Mouse (Mus musculus): ENCODE data around the gene Glycam1. TPM values are rescaled to one million over a fixed set of nuclear protein-coding genes. Genes with fewer than 3 reads are reported as not detected.
"Not testable (repeated sequence)": the region's sequence is repeated elsewhere in the genome, so short reads cannot be mapped to it uniquely, and the experiment has no call there.

Glycam1 gene
- polyA plus RNA-seq (2014; fragmentation: Nextera tagmentation; extraction: Ambion mirVana) = not detected in 2 replicates

DNA sequence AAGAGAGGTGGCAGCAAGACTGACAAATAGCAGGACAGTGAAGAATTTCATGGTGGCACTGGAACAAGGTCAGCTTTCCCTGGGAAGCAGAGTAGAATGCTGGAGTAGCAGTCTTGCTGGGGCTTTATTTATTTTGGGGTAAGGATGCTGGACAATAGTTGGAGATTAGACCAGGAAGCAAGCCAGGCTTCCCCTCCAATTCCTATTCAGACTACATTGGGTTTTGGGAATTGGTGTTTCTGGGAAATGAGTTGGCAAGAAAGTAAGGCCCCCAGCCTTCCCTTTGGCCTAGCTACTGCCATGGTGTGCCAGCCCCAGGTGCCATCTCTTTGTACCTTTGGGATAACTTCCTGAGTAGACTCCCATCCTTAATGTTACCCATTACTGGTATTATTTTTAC is at the start of gene Glycam1:
Gene Glycam1, minus strand, starts transcription at position 101 of the 400 bp plus-strand sequence.
- Histone ChIP-seq H3K4me1 (ENCODE audit: control insufficient read depth, insufficient read depth, low read length) (no peaks in the 10 kb centered on the region), H3K27me3 (ENCODE audit: control insufficient read depth, insufficient read depth, low read length) (no peaks in the 10 kb centered on the region), H3K4me3 (ENCODE audit: low read depth, low read length) (no peak within 1 kb of the TSS), H3K9ac (replicated peaks; ENCODE audit: low read depth, low read length) (no peak within 1 kb of the TSS), H3K27ac (ENCODE audit: low read length) (no peak within 1 kb of the TSS), H3K36me3 (ENCODE audit: control insufficient read depth, insufficient read depth, low read length) (no peaks in the 10 kb centered on the region), H3K4me2 (replicated peaks; ENCODE audit: low read depth, low read length) (no peak within 1 kb of the TSS), H3K9me3 (ENCODE audit: control insufficient read depth, low read depth, low read length) (no peaks in the 10 kb centered on the region)
- no peak for ATAC-seq (ENCODE audit: insufficient number of reproducible peaks, insufficient read depth, low FRiP score, low read depth)

DNA sequence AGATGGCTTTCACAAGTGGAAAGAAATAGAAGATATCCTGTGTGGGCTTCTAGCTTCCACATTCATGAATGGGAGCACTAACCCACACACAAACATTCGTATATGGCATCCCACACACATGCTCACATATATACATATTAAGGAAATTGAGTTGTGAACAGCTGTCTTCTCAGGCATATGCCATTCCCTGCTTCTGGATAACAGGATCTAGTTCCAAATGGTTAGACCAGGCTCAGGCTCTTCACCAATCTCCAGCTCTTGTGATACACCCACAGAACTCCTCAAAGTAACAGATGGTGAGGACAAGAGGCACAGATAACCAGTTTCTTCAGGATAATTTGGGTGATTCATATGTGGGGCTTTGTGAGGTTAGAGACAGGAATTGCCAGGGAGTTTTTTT is 39.6 kb upstream of the Glycam1 start:
- WGBS = 81% methylated on average over 1 of the region's 1 CpGs
- no peak overlapping the region for H3K4me2 ChIP-seq (replicated peaks; ENCODE audit: low read depth, low read length)

DNA sequence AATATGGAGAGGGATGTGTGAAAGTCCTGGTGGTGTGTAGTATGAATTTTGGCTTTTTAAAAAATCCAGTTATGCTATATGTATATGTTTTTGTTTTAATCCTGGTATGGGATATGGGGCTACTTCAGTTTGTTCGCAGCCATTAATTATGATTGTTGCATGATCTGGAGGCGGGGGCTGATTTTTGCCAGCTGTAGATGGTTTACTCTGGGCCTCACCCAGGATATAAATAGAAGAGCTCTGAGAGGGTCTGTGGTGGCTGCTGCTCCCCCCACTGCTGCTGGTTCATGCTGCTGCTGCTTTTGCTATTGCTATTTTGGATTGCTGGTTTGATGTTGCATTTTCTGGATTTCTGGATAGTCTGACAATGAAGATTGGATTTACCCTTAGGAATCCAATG is 25.9 kb upstream of the Glycam1 start:
- Histone ChIP-seq H3K36me3 (ENCODE audit: control insufficient read depth, insufficient read depth, low read length) (no peaks in the 10 kb centered on the region), H3K9me3 (ENCODE audit: control insufficient read depth, low read depth, low read length) (no peaks in the 10 kb centered on the region), H3K4me2 (replicated peaks; ENCODE audit: low read depth, low read length) (no peak overlapping the region), H3K4me1 (ENCODE audit: control insufficient read depth, insufficient read depth, low read length) (no peaks in the 10 kb centered on the region), H3K9ac (replicated peaks; ENCODE audit: low read depth, low read length) (no peak overlapping the region), H3K27ac (ENCODE audit: low read length) (no peak overlapping the region), H3K27me3 (ENCODE audit: control insufficient read depth, insufficient read depth, low read length) (no peaks in the 10 kb centered on the region), H3K4me3 (ENCODE audit: low read depth, low read length) (no peak overlapping the region)
- ATAC-seq (ENCODE audit: insufficient number of reproducible peaks, insufficient read depth, low FRiP score, low read depth) = no peak
- WGBS = 54% methylated on average over 2 of the region's 2 CpGs

More for the DNA sequence above, 39.6 kb upstream of the Glycam1 start:
- H3K4me1 ChIP-seq (ENCODE audit: control insufficient read depth, insufficient read depth, low read length) = no peaks in the 10 kb centered on the region
- no peaks in the 10 kb centered on the region for H3K27me3 ChIP-seq (ENCODE audit: control insufficient read depth, insufficient read depth, low read length)
- no peak overlapping the region for H3K27ac ChIP-seq (ENCODE audit: low read length)
- no peak for ATAC-seq (ENCODE audit: insufficient number of reproducible peaks, insufficient read depth, low FRiP score, low read depth)
- H3K9me3 ChIP-seq (ENCODE audit: control insufficient read depth, low read depth, low read length) = no peaks in the 10 kb centered on the region
- H3K9ac ChIP-seq (replicated peaks; ENCODE audit: low read depth, low read length) = no peak overlapping the region
- H3K36me3 ChIP-seq (ENCODE audit: control insufficient read depth, insufficient read depth, low read length) = no peaks in the 10 kb centered on the region
- no peak overlapping the region for H3K4me3 ChIP-seq (ENCODE audit: low read depth, low read length)

DNA sequence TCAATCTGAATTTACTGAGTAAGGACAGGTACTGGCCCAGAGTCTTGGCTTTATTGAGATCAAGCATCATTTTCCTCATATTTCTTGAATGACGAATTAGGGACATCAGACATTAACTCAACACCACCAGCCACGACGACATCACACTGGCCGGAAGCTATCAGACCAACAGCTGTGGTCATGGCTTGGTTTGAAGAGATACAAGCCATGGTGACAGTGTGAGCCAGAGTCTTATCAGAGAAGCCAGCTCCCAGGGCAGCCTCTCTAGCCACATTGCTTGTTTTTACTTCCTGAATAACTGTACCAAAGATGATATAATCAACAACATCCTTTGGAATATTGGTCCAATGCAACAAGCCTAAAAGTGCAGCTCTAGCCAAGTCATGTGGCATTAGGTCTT is 22.9 kb upstream of the Glycam1 start:
- H3K4me1 ChIP-seq (ENCODE audit: control insufficient read depth, insufficient read depth, low read length); H3K4me3 ChIP-seq (ENCODE audit: low read depth, low read length); H3K9ac ChIP-seq (replicated peaks; ENCODE audit: low read depth, low read length); H3K27me3 ChIP-seq (ENCODE audit: control insufficient read depth, insufficient read depth, low read length); H3K9me3 ChIP-seq (ENCODE audit: control insufficient read depth, low read depth, low read length); ATAC-seq (ENCODE audit: insufficient number of reproducible peaks, insufficient read depth, low FRiP score, low read depth); H3K27ac ChIP-seq (ENCODE audit: low read length); H3K36me3 ChIP-seq (ENCODE audit: control insufficient read depth, insufficient read depth, low read length); H3K4me2 ChIP-seq (replicated peaks; ENCODE audit: low read depth, low read length): not testable (repeated sequence)
- 87% methylated on average over 4 of the region's 4 CpGs for WGBS

DNA sequence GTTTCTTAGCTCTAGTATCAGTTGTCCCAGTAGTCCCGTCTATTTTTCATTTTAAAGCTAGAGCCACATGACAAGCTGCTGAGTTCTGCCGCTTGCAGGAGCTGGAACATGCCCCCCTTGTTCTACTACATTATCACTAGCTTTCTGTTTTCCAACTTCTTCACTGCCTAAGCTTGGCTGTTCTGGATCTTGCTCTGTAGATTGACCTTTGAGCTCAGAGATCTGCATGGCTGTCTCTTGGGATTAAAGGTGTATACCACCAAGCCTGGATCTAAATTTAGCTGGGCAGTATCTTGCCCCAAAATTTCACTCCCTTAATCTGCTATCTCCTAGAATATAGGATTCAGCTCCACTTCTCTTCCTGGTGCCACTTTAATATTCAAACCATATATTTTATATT is 21.0 kb upstream of the Glycam1 start:
- Histone ChIP-seq H3K27me3 (ENCODE audit: control insufficient read depth, insufficient read depth, low read length) (no peaks in the 10 kb centered on the region), H3K9me3 (ENCODE audit: control insufficient read depth, low read depth, low read length) (no peaks in the 10 kb centered on the region), H3K4me3 (ENCODE audit: low read depth, low read length) (no peak overlapping the region), H3K4me2 (replicated peaks; ENCODE audit: low read depth, low read length) (no peak overlapping the region), H3K9ac (replicated peaks; ENCODE audit: low read depth, low read length) (no peak overlapping the region), H3K36me3 (ENCODE audit: control insufficient read depth, insufficient read depth, low read length) (no peaks in the 10 kb centered on the region), H3K4me1 (ENCODE audit: control insufficient read depth, insufficient read depth, low read length) (no peaks in the 10 kb centered on the region), H3K27ac (ENCODE audit: low read length) (no peak overlapping the region)
- 86% methylated on average over 2 of the region's 2 CpGs for WGBS
- ATAC-seq (ENCODE audit: insufficient number of reproducible peaks, insufficient read depth, low FRiP score, low read depth) = no peak

DNA sequence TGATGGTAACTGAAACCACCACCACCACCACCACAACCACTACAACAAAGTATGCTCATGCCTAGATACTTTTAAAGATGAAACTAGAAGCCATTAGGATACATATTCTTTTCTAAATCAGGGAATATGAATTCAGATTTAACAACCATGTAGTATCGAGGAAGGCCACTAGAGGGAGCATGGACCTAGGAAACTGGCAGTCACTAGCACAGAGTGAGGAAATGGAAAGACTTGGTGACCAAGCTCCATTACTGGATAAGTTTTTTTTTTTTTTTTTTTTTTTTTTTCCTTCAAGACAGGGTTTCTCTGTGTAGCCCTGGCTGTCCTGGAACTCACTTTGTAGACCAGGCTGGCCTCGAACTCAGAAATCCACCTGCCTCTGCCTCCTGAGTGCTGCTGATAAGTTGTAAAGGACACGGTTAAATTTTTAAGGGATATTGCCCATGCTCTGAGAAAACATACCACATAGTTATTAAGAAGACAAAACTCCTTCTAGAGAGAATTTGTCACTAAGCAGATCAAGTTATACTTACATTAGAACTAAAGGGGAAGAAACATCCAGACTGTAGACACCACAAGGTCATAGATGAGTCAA is 12.7 kb downstream of the Glycam1 start:
- Histone ChIP-seq H3K27ac (ENCODE audit: low read length) (no peak overlapping the region), H3K4me2 (replicated peaks; ENCODE audit: low read depth, low read length) (no peak overlapping the region), H3K27me3 (ENCODE audit: control insufficient read depth, insufficient read depth, low read length) (no peaks in the 10 kb centered on the region), H3K9ac (replicated peaks; ENCODE audit: low read depth, low read length) (no peak overlapping the region), H3K36me3 (ENCODE audit: control insufficient read depth, insufficient read depth, low read length) (no peaks in the 10 kb centered on the region), H3K9me3 (ENCODE audit: control insufficient read depth, low read depth, low read length) (no peaks in the 10 kb centered on the region), H3K4me3 (ENCODE audit: low read depth, low read length) (no peak overlapping the region), H3K4me1 (ENCODE audit: control insufficient read depth, insufficient read depth, low read length) (no peaks in the 10 kb centered on the region)
- no peak; the same call in 1 of the 2 replicates for ATAC-seq (ENCODE audit: insufficient number of reproducible peaks, insufficient read depth, low FRiP score, low read depth)
- WGBS = 40% methylated on average over 3 of the region's 3 CpGs

DNA sequence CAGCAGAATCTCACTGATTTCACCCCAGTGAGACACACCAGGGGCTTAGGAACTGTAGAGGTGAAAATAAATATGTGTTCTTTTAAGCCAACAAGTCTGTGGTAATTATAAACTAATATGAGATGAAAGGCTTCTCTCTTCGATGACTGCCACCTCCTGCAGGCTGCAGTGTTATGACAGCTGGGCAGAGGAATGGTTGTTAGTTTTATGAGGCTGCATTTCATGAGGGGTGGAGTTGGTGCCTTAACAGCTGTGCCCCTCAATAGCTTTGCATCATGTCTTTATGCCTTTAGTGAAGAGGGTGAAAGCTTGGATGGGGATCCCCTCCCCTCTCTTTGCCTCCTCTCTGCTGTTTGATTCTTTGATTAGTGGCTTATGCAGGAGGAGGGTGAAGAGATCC is 13.8 kb downstream of the Glycam1 start:
- Histone ChIP-seq H3K27ac (ENCODE audit: low read length) (no peak overlapping the region), H3K4me2 (replicated peaks; ENCODE audit: low read depth, low read length) (no peak overlapping the region), H3K36me3 (ENCODE audit: control insufficient read depth, insufficient read depth, low read length) (no peaks in the 10 kb centered on the region), H3K9me3 (ENCODE audit: control insufficient read depth, low read depth, low read length) (no peaks in the 10 kb centered on the region), H3K4me1 (ENCODE audit: control insufficient read depth, insufficient read depth, low read length) (no peaks in the 10 kb centered on the region), H3K9ac (replicated peaks; ENCODE audit: low read depth, low read length) (no peak overlapping the region), H3K4me3 (ENCODE audit: low read depth, low read length) (no peak overlapping the region), H3K27me3 (ENCODE audit: control insufficient read depth, insufficient read depth, low read length) (no peaks in the 10 kb centered on the region)
- ATAC-seq (ENCODE audit: insufficient number of reproducible peaks, insufficient read depth, low FRiP score, low read depth) = no peak
- 15% methylated on average over 1 of the region's 1 CpGs for WGBS

DNA sequence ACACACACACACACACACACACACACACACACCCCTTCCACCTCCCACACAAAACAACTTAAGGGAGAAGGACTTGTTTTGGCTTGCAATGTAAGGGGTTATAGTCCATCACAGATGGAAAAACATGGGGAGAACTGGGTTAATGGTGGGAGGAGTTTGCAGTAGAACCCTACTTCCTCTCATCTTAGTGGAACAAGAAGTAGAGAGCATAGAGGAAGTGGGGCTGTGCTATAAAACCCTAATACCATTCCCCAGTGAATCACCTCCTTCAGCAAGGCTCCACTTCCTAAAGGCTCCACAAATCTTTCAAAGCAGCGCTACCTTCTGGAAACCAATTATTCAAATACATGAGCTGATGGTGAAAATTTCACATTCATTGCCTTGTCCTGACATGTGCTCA is 15.4 kb downstream of the Glycam1 start:
- no peak overlapping the region for H3K27ac ChIP-seq (ENCODE audit: low read length)
- WGBS = 88% methylated on average over 1 of the region's 1 CpGs
- no peak overlapping the region for H3K4me3 ChIP-seq (ENCODE audit: low read depth, low read length)
- no peak overlapping the region for H3K4me2 ChIP-seq (replicated peaks; ENCODE audit: low read depth, low read length)
- no peak for ATAC-seq (ENCODE audit: insufficient number of reproducible peaks, insufficient read depth, low FRiP score, low read depth)
- H3K36me3 ChIP-seq (ENCODE audit: control insufficient read depth, insufficient read depth, low read length) = no peaks in the 10 kb centered on the region
- no peaks in the 10 kb centered on the region for H3K27me3 ChIP-seq (ENCODE audit: control insufficient read depth, insufficient read depth, low read length)
- H3K9me3 ChIP-seq (ENCODE audit: control insufficient read depth, low read depth, low read length) = no peaks in the 10 kb centered on the region
- H3K9ac ChIP-seq (replicated peaks; ENCODE audit: low read depth, low read length) = no peak overlapping the region
- H3K4me1 ChIP-seq (ENCODE audit: control insufficient read depth, insufficient read depth, low read length) = no peaks in the 10 kb centered on the region

DNA sequence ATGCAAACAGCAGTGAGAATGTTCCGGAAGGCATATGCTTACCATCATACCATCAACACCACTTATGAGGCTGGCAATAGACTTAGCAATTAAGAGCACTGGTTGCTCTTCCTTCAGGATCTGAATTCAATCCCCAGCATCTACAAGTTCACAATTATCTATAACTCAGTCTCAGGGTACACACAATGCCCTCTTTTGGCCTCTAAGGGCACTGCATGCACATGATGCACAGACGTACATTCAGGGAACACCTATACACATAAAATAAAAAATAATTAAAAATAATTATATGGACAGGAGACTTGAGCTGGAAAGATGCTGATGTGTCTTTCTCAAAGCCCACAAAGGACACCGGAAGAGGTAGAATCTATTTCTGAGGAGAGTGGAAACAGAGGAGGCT is 16.9 kb downstream of the Glycam1 start:
- no peak for ATAC-seq (ENCODE audit: insufficient number of reproducible peaks, insufficient read depth, low FRiP score, low read depth)
- H3K4me1 ChIP-seq (ENCODE audit: control insufficient read depth, insufficient read depth, low read length) = no peaks in the 10 kb centered on the region
- no peaks in the 10 kb centered on the region for H3K27me3 ChIP-seq (ENCODE audit: control insufficient read depth, insufficient read depth, low read length)
- H3K27ac ChIP-seq (ENCODE audit: low read length) = no peak overlapping the region
- H3K9ac ChIP-seq (replicated peaks; ENCODE audit: low read depth, low read length) = no peak overlapping the region
- no peak overlapping the region for H3K4me3 ChIP-seq (ENCODE audit: low read depth, low read length)
- WGBS = 75% methylated on average over 3 of the region's 3 CpGs
- no peaks in the 10 kb centered on the region for H3K36me3 ChIP-seq (ENCODE audit: control insufficient read depth, insufficient read depth, low read length)
- no peak overlapping the region for H3K4me2 ChIP-seq (replicated peaks; ENCODE audit: low read depth, low read length)
- no peaks in the 10 kb centered on the region for H3K9me3 ChIP-seq (ENCODE audit: control insufficient read depth, low read depth, low read length)

All from stomach, embryonic 14.5 days (tissue).